Mouse (Mus musculus) urinary bladder, postnatal 14 days (tissue): ENCODE data around the gene Cox7a1.

ENCODE experiments used
- DNase-seq: peaks from one replicate; pipeline ENCODE4 v3.0.0; 2021; ENCODE audit warnings: low spot score

Gene Cox7a1

GRCm38 (mm10) chr7:30221433-30221832, 37.5 kb downstream of the Cox7a1 start:
- DNase-seq: no peak

GRCm38 (mm10) chr7:30222205-30222604, 38.3 kb downstream of the Cox7a1 start:
- no peak for DNase-seq

- DNase-seq: no peak
These were observed 40.3 kb downstream of the Cox7a1 start for GRCm38 (mm10) chr7:30224206-30224605.

GRCm38 (mm10) chr7:30231328-30231668, 47.4 kb downstream of the Cox7a1 start:
- DNase-seq: no peak

DNA sequence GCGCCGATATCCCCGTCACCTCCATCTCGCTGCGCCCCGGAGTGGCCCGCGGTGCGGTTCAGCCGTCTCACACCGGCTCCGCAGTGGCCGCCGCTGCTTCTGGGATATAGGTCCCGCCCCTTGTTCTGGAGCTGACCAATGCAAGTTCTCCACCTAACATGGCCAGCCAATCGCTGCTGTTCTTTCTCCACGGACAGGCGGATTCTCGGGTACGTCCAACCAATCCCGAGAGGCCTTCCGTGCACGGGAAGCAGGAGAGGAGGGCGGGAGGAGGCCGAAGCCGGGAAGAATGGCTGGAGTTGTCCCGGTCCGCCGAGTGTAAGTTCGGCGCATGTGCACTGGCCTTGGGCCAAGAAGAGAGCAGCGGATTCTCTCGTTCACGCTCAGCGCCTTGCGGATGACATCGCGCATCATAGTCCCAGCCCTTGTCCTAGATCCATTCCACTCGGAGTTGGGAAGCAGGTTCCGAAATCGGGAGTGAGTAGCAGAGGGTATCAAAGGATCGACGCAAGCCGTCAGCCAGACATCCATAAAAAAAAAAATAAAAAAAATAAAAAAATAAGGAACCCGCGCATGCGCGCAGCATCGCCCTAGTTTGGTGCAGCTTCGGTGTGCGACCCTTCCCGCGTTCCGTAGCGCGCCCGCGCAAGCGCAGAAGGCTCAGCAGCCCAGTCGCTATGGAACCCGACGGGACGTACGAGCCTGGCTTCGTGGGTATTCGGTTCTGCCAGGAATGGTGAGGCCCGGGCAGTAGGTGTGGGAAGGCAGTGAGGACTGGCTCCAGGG, 47.9 kb downstream of the Cox7a1 start, which contains the start of the genes Polr2i and Tbcb:
Gene Polr2i, plus strand, starts transcription at position 280 of the 786 bp plus-strand sequence.
Gene Tbcb, minus strand, starts transcription at position 604 of the 786 bp plus-strand sequence.
- peak; percentile 99 for DNase-seq

GRCm38 (mm10) chr7:30232631-30233148, 48.7 kb downstream of the Cox7a1 start:
- DNase-seq: peak; percentile 68

- no peak for DNase-seq
These were observed 49.4 kb downstream of the Cox7a1 start for GRCm38 (mm10) chr7:30233387-30233786.

GRCm38 (mm10) chr7:30234276-30234858, 50.4 kb downstream of the Cox7a1 start:
- no peak for DNase-seq

GRCm38 (mm10) chr7:30235091-30235490, 51.1 kb downstream of the Cox7a1 start:
- DNase-seq: no peak

- no peak for DNase-seq
These were observed 51.7 kb downstream of the Cox7a1 start, which contains the start of gene Ovol3 for GRCm38 (mm10) chr7:30235625-30236024. Gene Ovol3 (minus strand): TSS chr7:30235725.
